Mouse (Mus musculus) ES-E14 (cell line): ENCODE results near the gene Prkaa1. TPM values are rescaled to one million over a fixed set of nuclear protein-coding genes. Genes with fewer than 3 reads are reported as not detected.

Source experiments
- DNase-seq: peaks from one replicate; pipeline ENCODE4 v3.0.0-alpha.2; 2013; ENCODE audit warnings: low read depth, low spot score
- H3K27ac ChIP-seq: 2 replicates; pipeline ENCODE4 v1.5.1; 2012; ENCODE audit warnings: low read depth, mild to moderate bottlenecking, low read length, moderate library complexity, mixed read lengths; ENCODE audit not compliant: poor library complexity, insufficient read depth, severe bottlenecking
- H3K36me3 ChIP-seq: 2 replicates; pipeline ENCODE4 v1.6.1; 2012; ENCODE audit warnings: mild to moderate bottlenecking, low read length, moderate library complexity, mixed read lengths; ENCODE audit not compliant: control insufficient read depth, poor library complexity, insufficient read depth, severe bottlenecking
- H3K4me1 ChIP-seq, 2 experiments: fragments of 150-350 bp in 1 of 2; sonication (generic) in 1 of 2; 2 replicates each; pipeline ENCODE4 v1.6.1; 2012; ENCODE audit warnings: low read length in 2 of 2, mild to moderate bottlenecking in 1 of 2, mixed read lengths in 1 of 2; ENCODE audit not compliant: control insufficient read depth in 2 of 2, insufficient read depth in 2 of 2, poor library complexity in 1 of 2
- H3K4me3 ChIP-seq, 2 experiments: fragments of 150-350 bp in 1 of 2; sonication (generic) in 1 of 2; 2 replicates each; pipeline ENCODE4 v1.5.1; 2012; ENCODE audit warnings: low read length in 2 of 2, low read depth in 1 of 2, mild to moderate bottlenecking in 1 of 2, mixed read lengths in 1 of 2; ENCODE audit not compliant: insufficient read depth in 1 of 2, poor library complexity in 1 of 2, severe bottlenecking in 1 of 2
- H3K9ac ChIP-seq: 2 replicates; pipeline ENCODE4 v1.6.1; 2012; ENCODE audit warnings: low read depth, mild to moderate bottlenecking, low read length, mixed read lengths; ENCODE audit not compliant: poor library complexity, insufficient read depth, severe bottlenecking
- H3K9me3 ChIP-seq: fragments of 150-350 bp; sonication (generic); 2 replicates; pipeline ENCODE4 v1.6.1; 2012; ENCODE audit warnings: low read depth, mild to moderate bottlenecking, low read length; ENCODE audit not compliant: control insufficient read depth, insufficient read depth
- CHD2 ChIP-seq: IDR thresholded peaks from 2 replicates; pipeline ENCODE4 v1.6.1; 2014; ENCODE audit warnings: mild to moderate bottlenecking, low read depth, low read length, inconsistent platforms
- HCFC1 ChIP-seq: IDR thresholded peaks from 2 replicates; pipeline ENCODE4 v1.6.1; 2012; ENCODE audit warnings: low read length, inconsistent platforms, borderline replicate concordance; ENCODE audit not compliant: insufficient read depth
- MAFK ChIP-seq: IDR thresholded peaks from 2 replicates; pipeline ENCODE4 v1.6.1; 2014; ENCODE audit warnings: mild to moderate bottlenecking, low read depth, low read length, inconsistent platforms; ENCODE audit not compliant: insufficient read depth
- ZC3H11A ChIP-seq: IDR thresholded peaks from 2 replicates; pipeline ENCODE4 v1.6.1; 2012; ENCODE audit warnings: low read depth, mild to moderate bottlenecking, inconsistent platforms, low read length, borderline replicate concordance
- ZNF384 ChIP-seq: IDR thresholded peaks from 2 replicates; pipeline ENCODE4 v1.6.1; 2012; ENCODE audit warnings: low read depth, low read length, inconsistent platforms
- in situ Hi-C, 2 experiments: fragments of 600-800 bp; cut with MboI; formaldehyde crosslinking; loops; one replicate each; pipeline ENCODE4 v1.15.1; 2025; ENCODE audit warnings: low sequenced_read_pairs in 2 of 2, inconsistent platforms in 1 of 2; ENCODE audit not compliant: unreplicated experiment in 2 of 2
- total RNA-seq: library from RNA; depleted of rRNA; stranded (reverse); fragments of 300-350 nt; gene quantifications from 2 replicates; pipeline ENCODE4 v1.2.3, GENCODE M21; 2012

Prkaa1 gene
- total RNA-seq, 1 experiment, result 12.9 TPM

- peak overlapping the region; percentile 96 to 98 for H3K4me3 ChIP-seq
Observed at GRCm38 (mm10) chr15:5118626-5119025, 25.0 kb upstream of the Prkaa1 start.

DNA sequence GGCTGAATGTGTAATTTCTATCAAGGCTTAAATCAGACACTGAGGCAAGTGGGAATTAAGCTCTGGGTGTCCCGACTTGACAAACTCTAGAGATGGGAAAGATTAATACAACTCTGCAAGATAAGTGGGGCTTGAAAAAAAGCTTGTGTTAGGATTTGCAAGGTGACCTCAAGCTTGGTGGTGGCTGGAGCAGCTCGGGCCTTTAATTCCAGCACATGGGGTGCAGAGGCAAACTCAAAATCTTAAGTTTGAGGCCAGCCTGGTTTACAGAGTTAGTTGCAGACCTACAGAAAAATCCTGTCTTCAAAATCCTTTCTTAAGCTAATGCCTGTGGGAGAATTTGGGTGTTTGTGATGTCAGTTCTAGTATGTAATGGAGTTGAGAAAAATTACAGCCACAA, 24.5 kb upstream of the Prkaa1 start:
- TF ChIP-seq HCFC1 (no peak), MAFK (no peak), ZNF384 (no peak), CHD2 (no peak), ZC3H11A (no peak)
- Histone ChIP-seq H3K9ac (peak overlapping the region; percentile 73; the same call in 1 of the 2 replicates), H3K4me3 (peak overlapping the region in 1 of 2 experiments; percentile 96; a peak in 1 of 4 replicates), H3K27ac (no peak overlapping the region), H3K36me3 (peaks cover 49% of the 10 kb centered on the region), H3K9me3 (no peaks in the 10 kb centered on the region), H3K4me1 (peaks cover 2 to 3% of the 10 kb centered on the region in 2 experiments; a peak in 1 of 4 replicates)
- no peak for DNase-seq
- in situ Hi-C loops, result no loop called here

More at GRCm38 (mm10) chr15:5118626-5119025, 25.0 kb upstream of the Prkaa1 start:
- TF ChIP-seq HCFC1 (no peak), CHD2 (no peak), ZC3H11A (no peak), ZNF384 (no peak), MAFK (no peak)
- Histone ChIP-seq H3K9me3 (no peaks in the 10 kb centered on the region), H3K4me1 (peaks cover 2 to 3% of the 10 kb centered on the region in 2 experiments; a peak in 1 of 4 replicates), H3K27ac (no peak overlapping the region), H3K9ac (peak overlapping the region; percentile 73; the same call in 1 of the 2 replicates), H3K36me3 (peaks cover 48% of the 10 kb centered on the region)
- no peak for DNase-seq
- in situ Hi-C loops, result no loop called here

GRCm38 (mm10) chr15:5119707-5120106, 24.0 kb upstream of the Prkaa1 start:
- in situ Hi-C loops, result no loop called here
- H3K9me3 ChIP-seq, result no peaks in the 10 kb centered on the region
- DNase-seq, result no peak
- H3K27ac ChIP-seq, result no peak overlapping the region
- peak overlapping the region in 1 of 2 experiments; percentile 96; a peak in 1 of 4 replicates for H3K4me3 ChIP-seq
- H3K4me1 ChIP-seq, result peaks cover 2 to 3% of the 10 kb centered on the region in 2 experiments; a peak in 1 of 4 replicates
- H3K36me3 ChIP-seq, result peaks cover 54% of the 10 kb centered on the region
- peak overlapping the region; percentile 44; the same call in 1 of the 2 replicates for H3K9ac ChIP-seq
- TF ChIP-seq HCFC1 (no peak), ZC3H11A (no peak), ZNF384 (no peak), MAFK (no peak), CHD2 (no peak; the same call in 1 of the 2 replicates)

- no peaks in the 10 kb centered on the region for H3K9me3 ChIP-seq
- DNase-seq, result no peak
- H3K4me3 ChIP-seq, result no peak overlapping the region
- in situ Hi-C loops, result no loop called here
- H3K27ac ChIP-seq, result no peak overlapping the region
- H3K36me3 ChIP-seq, result peaks cover 52% of the 10 kb centered on the region
- no peak overlapping the region for H3K9ac ChIP-seq
- no peak for TF ChIP-seq CHD2
- no peak for TF ChIP-seq ZNF384
- TF ChIP-seq MAFK, result no peak
- no peak for TF ChIP-seq HCFC1
- no peak for TF ChIP-seq ZC3H11A
- H3K4me1 ChIP-seq, result peaks cover 2 to 3% of the 10 kb centered on the region in 2 experiments; a peak in 1 of 4 replicates
Observed at GRCm38 (mm10) chr15:5121535-5122313, 21.9 kb upstream of the Prkaa1 start.
